Mouse (Mus musculus) heart, adult 2 months (tissue): ENCODE results near the gene Zc3h10.

Source experiments
- CTCF ChIP-seq: fragments of 200-600 bp; IDR thresholded peaks from 2 replicates; pipeline ENCODE4 v1.8.1; 2022; ENCODE audit warnings: antibody characterized with exemption, mild to moderate bottlenecking, moderate library complexity
- POLR2A ChIP-seq: fragments of 200-500 bp; IDR thresholded peaks from 2 replicates; pipeline ENCODE4 v1.6.1; 2011; ENCODE audit warnings: mild to moderate bottlenecking, low read depth, low read length, control low read depth; ENCODE audit not compliant: insufficient read depth

DNA sequence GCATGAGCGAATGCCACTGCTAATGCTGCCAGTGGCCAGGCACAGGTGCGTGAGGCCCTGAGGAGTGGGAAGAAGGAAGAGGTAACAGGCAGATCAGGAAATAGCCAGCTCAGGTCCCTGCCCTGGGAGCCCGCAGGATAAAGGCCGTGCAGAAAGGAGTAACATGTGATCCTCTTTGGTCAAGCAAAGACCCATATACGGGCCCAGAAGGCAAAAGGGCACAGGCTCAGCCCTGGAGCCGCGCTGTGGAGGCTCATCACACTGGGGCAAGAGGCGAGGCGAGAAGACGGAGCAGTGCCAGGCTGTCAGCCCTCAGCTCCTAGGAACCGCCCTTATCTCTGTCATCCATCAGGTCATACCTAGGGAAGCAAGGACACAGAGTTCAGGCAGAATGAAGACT, 37.3 kb downstream of the Zc3h10 start:
- TF ChIP-seq CTCF (no peak), POLR2A (no peak)
